Mouse (Mus musculus) forelimb bud, embryonic 11.5 days (tissue): Measurements from ENCODE around the gene Myo1e.

Source experiments
- DNase-seq: peaks from one replicate; pipeline ENCODE4 v3.0.0-alpha.2; 2012; ENCODE audit warnings: low read depth, low spot score

The Myo1e gene

GRCm38 (mm10) chr9:70408791-70409190 lies 201.6 kb downstream of the Myo1e start:
- DNase-seq: no peak

- no peak for DNase-seq
These were observed 202.6 kb downstream of the Myo1e start for GRCm38 (mm10) chr9:70409743-70410142.

DNA sequence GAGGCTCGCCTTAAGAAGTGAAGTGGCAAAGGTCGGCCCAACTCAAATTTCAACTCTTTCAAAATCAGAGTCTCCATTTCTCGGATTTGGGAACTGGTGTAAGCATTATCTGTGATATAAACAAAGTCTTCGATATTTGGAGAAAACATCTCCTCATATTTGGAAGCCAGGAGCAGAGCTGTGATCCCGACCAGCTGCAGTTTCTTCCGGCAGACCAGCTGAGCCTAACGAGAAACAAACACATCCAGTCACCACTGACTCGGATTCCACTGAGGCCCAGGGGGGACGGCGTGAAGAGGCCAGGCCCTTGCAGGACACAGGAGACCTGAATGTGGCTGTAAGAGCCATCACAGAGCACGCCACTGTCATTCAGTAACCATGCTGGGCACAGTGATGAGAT lies 203.5 kb downstream of the Myo1e start:
- DNase-seq: no peak

- DNase-seq: no peak
These were observed 205.9 kb downstream of the Myo1e start for GRCm38 (mm10) chr9:70413038-70413437.

DNA sequence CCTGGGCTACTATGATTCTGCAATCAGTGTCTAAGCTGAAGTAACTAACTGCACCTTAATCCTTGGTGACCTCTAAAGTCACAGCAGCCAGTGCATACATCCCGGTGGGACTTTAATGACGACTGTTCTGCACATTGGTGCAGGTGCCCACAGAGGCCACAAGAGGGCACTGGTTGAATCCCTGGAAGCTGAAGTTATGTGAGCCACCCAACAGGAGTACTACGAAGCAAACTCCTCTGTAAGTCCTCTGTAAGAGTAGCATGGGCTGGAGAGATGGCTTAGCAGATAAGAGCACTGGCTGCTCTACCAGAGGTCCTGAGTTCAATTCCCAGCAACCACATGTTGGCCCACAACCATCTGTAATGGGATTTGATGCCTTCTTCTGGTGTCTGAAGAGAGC lies 209.3 kb downstream of the Myo1e start:
- DNase-seq: no peak

- peak; percentile 92 for DNase-seq
These were observed 214.3 kb downstream of the Myo1e start, which contains the start of gene Ccnb2 for GRCm38 (mm10) chr9:70421257-70422056. Ccnb2 (minus strand) TSS chr9:70421547.

DNA sequence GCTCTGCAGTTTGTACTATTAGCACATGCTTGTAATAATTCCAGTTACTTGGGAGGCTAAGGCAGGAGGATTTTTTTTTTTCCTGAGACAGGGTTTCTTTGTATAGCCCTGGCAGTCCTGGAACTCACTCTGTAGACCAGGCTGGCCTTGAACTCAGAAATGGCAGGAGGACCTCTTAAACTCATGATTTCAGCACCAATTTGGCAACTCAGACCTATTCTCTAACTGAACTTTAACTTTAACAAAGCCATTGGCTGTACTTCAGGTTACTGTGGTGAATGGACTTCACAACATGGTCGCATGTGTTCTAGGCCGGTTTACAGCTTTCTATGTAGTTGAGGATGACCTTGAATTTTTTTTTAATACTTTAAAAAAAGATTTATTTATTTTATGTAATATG lies 215.5 kb downstream of the Myo1e start:
- no peak for DNase-seq

DNA sequence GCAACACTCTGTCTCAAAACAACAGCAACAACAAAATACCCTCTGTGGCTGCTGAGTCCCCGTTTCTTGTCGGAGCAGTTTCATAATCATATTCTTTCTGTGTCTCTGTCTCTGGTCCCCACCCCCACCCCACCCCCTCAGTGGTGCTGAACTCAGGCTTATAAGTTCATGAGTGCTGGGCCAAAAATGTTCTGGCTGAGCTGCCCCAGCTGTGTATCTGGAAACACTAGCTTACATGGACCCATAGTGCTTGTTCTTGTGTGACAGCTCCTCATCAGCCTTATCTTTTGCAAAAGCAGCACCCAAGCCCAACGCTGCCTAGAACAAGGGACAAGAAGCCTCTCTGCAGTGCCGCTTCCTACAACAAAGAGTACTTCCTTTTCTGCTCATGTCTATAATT lies 232.8 kb downstream of the Myo1e start:
- DNase-seq: no peak

GRCm38 (mm10) chr9:70449072-70449471 lies 241.9 kb downstream of the Myo1e start:
- no peak for DNase-seq
